Comparison of ENCODE assay signal across 7 mouse cellular contexts in the genomic region with DNA sequence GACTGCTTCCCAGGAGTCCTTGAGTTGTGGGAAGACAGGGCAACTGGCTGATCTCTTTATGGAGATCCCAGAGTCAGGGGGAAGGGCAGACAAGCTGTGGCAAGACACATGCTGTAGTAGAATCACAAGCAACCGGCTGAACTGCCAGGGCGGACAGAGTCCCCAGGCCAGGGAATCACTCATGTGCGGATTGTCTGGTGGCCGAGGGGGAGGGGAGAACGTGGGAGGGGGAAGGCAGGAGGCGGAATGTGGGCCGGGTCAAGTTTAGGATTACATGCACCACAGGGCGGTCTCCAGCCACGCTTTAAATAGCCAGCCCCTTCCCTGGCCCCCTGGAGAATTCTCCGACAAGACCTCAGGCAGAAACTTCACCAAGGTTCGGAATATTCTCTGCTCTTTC. TPM values are rescaled to one million over a fixed set of nuclear protein-coding genes. Genes with fewer than 3 reads are reported as not detected.
A peak's percentile ranks its signal among the peaks of the same experiment; 100 is the strongest.
DNase-seq lines count a peak whose midpoint lies in the region; ATAC-seq and TF ChIP-seq lines count a peak whose summit lies in the region.

A gene (plus strand): TSS at position 274 of the 400 bp plus-strand sequence.

- WGBS in kidney, embryonic 16.5 days = 1% methylated on average over 11 of the region's 11 CpGs
- WGBS in cerebellum, adult 2 months = 10% methylated on average over 11 of the region's 11 CpGs

- no peak for TF ChIP-seq CTCF in cerebellum, adult 2 months (IDR thresholded peaks at IDR 0.05; ENCODE audit: borderline replicate concordance, insufficient read depth, low read depth, low read length)

- DNase-seq in Muller cell, postnatal 12 days (ENCODE audit: inconsistent ontology term) = peak; percentile 29
- DNase-seq in adrenal gland, postnatal 14 days = peak; percentile 68
- peak; percentile 42 for DNase-seq in gastrocnemius, postnatal 10 days
- peak; percentile 5 for DNase-seq in lung, postnatal 14 days
- no peak for DNase-seq in cerebellum, adult 2 months

- H3K9me3 ChIP-seq in kidney, embryonic 16.5 days (ENCODE audit: low read length) = no peaks in the 10 kb centered on the region

- peak within 1 kb of the TSS; percentile 83 for H3K27ac ChIP-seq in kidney, embryonic 16.5 days (ENCODE audit: low read length)
- H3K27ac ChIP-seq in cerebellum, adult 2 months (ENCODE audit: insufficient read depth, low read length) = no peak within 1 kb of the TSS

- H3K27me3 ChIP-seq in kidney, embryonic 16.5 days (ENCODE audit: insufficient read depth, low read length) = no peaks in the 10 kb centered on the region
- H3K27me3 ChIP-seq in cerebellum, adult 2 months (ENCODE audit: control insufficient read depth, insufficient read depth, low read length) = no peaks in the 10 kb centered on the region

- peak within 1 kb of the TSS; percentile 20 for H3K9ac ChIP-seq in kidney, embryonic 16.5 days (replicated peaks; ENCODE audit: low read length)

- H3K4me3 ChIP-seq in kidney, embryonic 16.5 days (ENCODE audit: low read length) = peak within 1 kb of the TSS; percentile 37
- H3K4me3 ChIP-seq in cerebellum, adult 2 months (replicated peaks; ENCODE audit: insufficient read depth, low read depth, low read length) = no peak within 1 kb of the TSS

- ATAC-seq in kidney, embryonic 16.5 days (ENCODE audit: low FRiP score, low TSS enrichment) = peak; percentile 92
- no peak for ATAC-seq in inflammation-experienced regulatory T-cells, adult 6 months

- no peaks in the 10 kb centered on the region for H3K36me3 ChIP-seq in kidney, embryonic 16.5 days (ENCODE audit: insufficient read depth, low read length)

- H3K4me2 ChIP-seq in kidney, embryonic 16.5 days (replicated peaks; ENCODE audit: low read depth, low read length) = peak within 1 kb of the TSS; percentile 52

- H3K4me1 ChIP-seq in kidney, embryonic 16.5 days (ENCODE audit: insufficient read depth, low read length) = peaks cover 25% of the 10 kb centered on the region
- H3K4me1 ChIP-seq in cerebellum, adult 2 months (ENCODE audit: control insufficient read depth, insufficient read depth, low read length) = no peaks in the 10 kb centered on the region

- TF ChIP-seq POLR2A in cerebellum, adult 2 months (IDR thresholded peaks at IDR 0.05; ENCODE audit: borderline replicate concordance, insufficient read depth, low read length) = no peak

RNA-seq across cellular contexts. Expression of the gene that starts here (rescaled TPM):
- 3.2 and 17.9 TPM in 2 replicates for total RNA-seq in adrenal gland, postnatal 14 days (2021)
- 1 to 10 TPM; 6.6 to 7.0 TPM for total RNA-seq in gastrocnemius, postnatal 10 days (2021)
- polyA plus RNA-seq in kidney, embryonic 16.5 days (2015; fragmentation: Nextera tagmentation; extraction: Ambion mirVana) = 33.3 and 35.1 TPM in 2 replicates
- 6.2 and 11.7 TPM in 2 replicates for polyA plus RNA-seq in cerebellum, adult 2 months (2012; rRNA removed)
- polyA plus RNA-seq in inflammation-experienced regulatory T-cells, adult 6 months (2017; shearing (Covaris generic)) = 1 to 10 TPM in 1 of 3 experiments, under 1 TPM in 2; 0.50 to 1.8 (median 0.55) TPM

Comparison
In these comparisons a context has a peak if more than half of its experiments do, and no peak if none do; other contexts are left out.
1. DNase-seq: peak in Muller cell, postnatal 12 days (single experiment), adrenal gland, postnatal 14 days (single experiment), gastrocnemius, postnatal 10 days (single experiment) and lung, postnatal 14 days (single experiment); none in cerebellum, adult 2 months (0 of 2).